In the genomic region with DNA sequence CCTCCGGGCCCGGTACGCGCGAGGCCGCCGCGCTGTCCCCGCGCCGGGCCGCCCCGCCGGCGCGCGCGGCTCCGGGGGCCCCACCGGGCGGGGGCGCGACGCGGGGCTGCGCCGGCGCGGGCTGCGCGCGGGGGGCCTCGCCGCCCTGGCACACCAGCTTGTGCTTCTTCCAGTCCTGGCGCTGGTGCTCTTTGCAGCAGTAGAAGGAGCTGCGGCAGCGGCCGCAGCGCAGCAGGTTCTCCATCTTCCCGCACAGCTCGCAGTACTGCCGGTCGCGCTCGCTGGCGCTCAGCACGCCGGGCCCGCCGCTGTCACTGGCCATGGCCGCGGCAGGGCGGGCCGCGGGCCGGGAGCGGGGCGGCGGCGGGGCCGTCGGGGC, we compare ENCODE assay signal across 7 mouse cellular contexts. TPM values are rescaled to one million over a fixed set of nuclear protein-coding genes. Genes with fewer than 3 reads are reported as not detected.
DNase-seq lines count a peak whose midpoint lies in the region; ATAC-seq lines count a peak whose summit lies in the region.

No protein-coding gene starts in this region.

- DNase-seq in layer of hippocampus, postnatal 25 days (ENCODE audit: extremely low spot score in 1 of 2, low spot score in 1 of 2), result peak; percentile 31 to 34
- no peak for DNase-seq in layer of hippocampus, adult 9-11 months
- DNase-seq in R1 (ENCODE audit: low read depth, low spot score), result peak; percentile 48
- peak; percentile 51 for DNase-seq in embryonic facial prominence, embryonic 14.5 days (ENCODE audit: low spot score)
- peak; percentile 52 for DNase-seq in kidney, postnatal 10 days
- no peak for DNase-seq in ovary, adult 18-20 months (ENCODE audit: low spot score)

- no peaks in the 10 kb centered on the region for H3K27me3 ChIP-seq in embryonic facial prominence, embryonic 14.5 days (replicated peaks; ENCODE audit: control insufficient read depth, insufficient read depth, low read length)
- no peaks in the 10 kb centered on the region for H3K27me3 ChIP-seq in midbrain, embryonic 16.5 days (ENCODE audit: control insufficient read depth, insufficient read depth, low read depth, low read length)

- H3K27ac ChIP-seq in embryonic facial prominence, embryonic 14.5 days (replicated peaks; ENCODE audit: low read depth, low read length), result peak overlapping the region; percentile 96
- H3K27ac ChIP-seq in midbrain, embryonic 16.5 days (ENCODE audit: low read length), result peak overlapping the region; percentile 98

- peaks cover 20% of the 10 kb centered on the region for H3K4me1 ChIP-seq in embryonic facial prominence, embryonic 14.5 days (ENCODE audit: control insufficient read depth, insufficient read depth, low read length)
- peaks cover 37% of the 10 kb centered on the region for H3K4me1 ChIP-seq in midbrain, embryonic 16.5 days (ENCODE audit: control insufficient read depth, insufficient read depth, low read length)

- H3K4me2 ChIP-seq in embryonic facial prominence, embryonic 14.5 days (ENCODE audit: low read depth, low read length), result peak overlapping the region; percentile 91
- peak overlapping the region; percentile 96 for H3K4me2 ChIP-seq in midbrain, embryonic 16.5 days (ENCODE audit: low read length)

- H3K9me3 ChIP-seq in embryonic facial prominence, embryonic 14.5 days (ENCODE audit: control insufficient read depth, low read length), result no peaks in the 10 kb centered on the region
- H3K9me3 ChIP-seq in midbrain, embryonic 16.5 days (replicated peaks; ENCODE audit: control insufficient read depth, low read length, poor library complexity, severe bottlenecking), result no peaks in the 10 kb centered on the region

- peak overlapping the region; percentile 80 for H3K4me3 ChIP-seq in embryonic facial prominence, embryonic 14.5 days (ENCODE audit: low read depth, low read length)
- H3K4me3 ChIP-seq in midbrain, embryonic 16.5 days (ENCODE audit: low read depth, low read length), result peak overlapping the region; percentile 88

- 0% methylated on average over 4 of the region's 62 CpGs for WGBS in embryonic facial prominence, embryonic 14.5 days
- WGBS in midbrain, embryonic 16.5 days, result 0% methylated on average over 27 of the region's 62 CpGs

- ATAC-seq in embryonic facial prominence, embryonic 14.5 days (ENCODE audit: low read depth), result peak; percentile 31
- ATAC-seq in midbrain, embryonic 16.5 days, result peak; percentile 32; the same call in 1 of the 2 replicates

- H3K9ac ChIP-seq in embryonic facial prominence, embryonic 14.5 days (ENCODE audit: low read depth, low read length), result peak overlapping the region; percentile 91
- H3K9ac ChIP-seq in midbrain, embryonic 16.5 days (ENCODE audit: low read depth, low read length), result peak overlapping the region; percentile 93

- no peaks in the 10 kb centered on the region for H3K36me3 ChIP-seq in embryonic facial prominence, embryonic 14.5 days (ENCODE audit: control insufficient read depth, insufficient read depth, low read length)
- no peaks in the 10 kb centered on the region for H3K36me3 ChIP-seq in midbrain, embryonic 16.5 days (ENCODE audit: control insufficient read depth, insufficient read depth, low read length)

RNA-seq across cellular contexts. Expression of gene Egln1, which starts 0.4 kb away (rescaled TPM):
- 10 to 100 TPM; 60.3 to 69.1 TPM for total RNA-seq in layer of hippocampus, postnatal 25 days (2021)
- 17.1 and 17.2 TPM in 2 replicates for polyA plus RNA-seq in embryonic facial prominence, embryonic 14.5 days (2014; fragmentation: Nextera tagmentation; extraction: Ambion mirVana)
- polyA plus RNA-seq in midbrain, embryonic 16.5 days (2015; fragmentation: Nextera tagmentation; extraction: Ambion mirVana), result 15.6 and 17.8 TPM in 2 replicates

RNA-seq across cellular contexts. Expression of gene Sprtn, which starts 51.0 kb away (rescaled TPM):
- 10 to 100 TPM; 11.6 to 14.8 TPM for total RNA-seq in layer of hippocampus, postnatal 25 days (2021)
- 9.8 and 10.0 TPM in 2 replicates for polyA plus RNA-seq in embryonic facial prominence, embryonic 14.5 days (2014; fragmentation: Nextera tagmentation; extraction: Ambion mirVana)
- 9.0 and 9.4 TPM in 2 replicates for polyA plus RNA-seq in midbrain, embryonic 16.5 days (2015; fragmentation: Nextera tagmentation; extraction: Ambion mirVana)

RNA-seq across cellular contexts. Expression of gene Exoc8, which starts 51.2 kb away (rescaled TPM):
- 10 to 100 TPM; 36.9 to 37.3 TPM for total RNA-seq in layer of hippocampus, postnatal 25 days (2021)
- polyA plus RNA-seq in embryonic facial prominence, embryonic 14.5 days (2014; fragmentation: Nextera tagmentation; extraction: Ambion mirVana), result 5.4 and 7.2 TPM in 2 replicates
- 14.1 and 15.3 TPM in 2 replicates for polyA plus RNA-seq in midbrain, embryonic 16.5 days (2015; fragmentation: Nextera tagmentation; extraction: Ambion mirVana)

Comparison
In these comparisons a context has a peak if more than half of its experiments do, and no peak if none do; other contexts are left out.
1. DNase-seq: peak in layer of hippocampus, postnatal 25 days (2 of 2), R1 (single experiment), embryonic facial prominence, embryonic 14.5 days (single experiment) and kidney, postnatal 10 days (single experiment); none in layer of hippocampus, adult 9-11 months (single experiment) and ovary, adult 18-20 months (single experiment).